Mouse (Mus musculus): ENCODE measurements at regions not wholly inside any gene's neighbourhood (a gene's known extent, or its start where the extent isn't known, plus 50 kb on each side); places are given as distances from the start of the nearest gene placed in this dataset.

DNA sequence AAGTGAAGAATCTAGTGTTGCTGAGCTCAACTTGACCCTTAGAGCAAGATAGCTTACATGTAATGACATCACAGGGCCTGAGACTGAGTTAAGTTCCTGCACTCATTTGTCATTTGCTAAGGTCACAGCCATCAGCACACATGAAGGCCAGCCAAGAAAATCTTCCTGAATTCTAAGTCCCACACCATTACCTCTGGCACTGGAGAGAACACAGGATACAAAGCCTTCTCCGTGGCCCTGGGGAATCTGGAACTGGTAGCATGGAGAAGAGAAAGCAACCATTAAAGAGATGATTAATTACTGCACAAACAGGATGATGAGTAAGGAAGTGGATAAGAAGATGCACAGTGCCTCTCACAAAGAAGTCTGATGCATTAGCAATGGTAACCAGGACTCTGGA is 232.0 kb downstream of the Wdr72 start:
- no peaks in the 10 kb centered on the region for H3K27me3 ChIP-seq (ENCODE audit: control insufficient read depth, insufficient read depth, low read length, poor library complexity, severe bottlenecking)
- H3K36me3 ChIP-seq (ENCODE audit: control insufficient read depth, insufficient read depth, low read length, poor library complexity, severe bottlenecking), result no peaks in the 10 kb centered on the region
- no peak for DNase-seq (ENCODE audit: low read depth, low spot score)

DNA sequence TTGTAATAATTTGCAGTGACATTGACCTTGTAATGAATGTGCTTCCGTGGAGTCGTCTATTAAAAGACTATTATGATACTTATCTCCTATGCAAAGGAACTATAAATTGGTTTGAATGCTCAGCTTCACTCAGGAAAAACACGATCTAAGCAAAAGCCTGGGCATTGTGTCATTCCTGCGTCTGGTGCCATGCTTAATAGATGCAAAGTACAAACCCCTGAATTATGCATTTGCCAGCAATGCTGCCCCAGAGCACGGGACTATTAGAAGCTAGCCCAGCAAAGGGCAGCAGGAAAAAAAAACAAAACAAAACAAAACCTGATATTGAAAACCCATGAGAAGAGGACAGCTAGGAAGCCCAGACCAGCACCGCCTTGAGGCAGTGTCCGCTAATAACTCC is 234.9 kb downstream of the Wdr72 start:
- no peaks in the 10 kb centered on the region for H3K27me3 ChIP-seq (ENCODE audit: control insufficient read depth, insufficient read depth, low read length, poor library complexity, severe bottlenecking)
- H3K36me3 ChIP-seq (ENCODE audit: control insufficient read depth, insufficient read depth, low read length, poor library complexity, severe bottlenecking), result no peaks in the 10 kb centered on the region
- DNase-seq (ENCODE audit: low read depth, low spot score), result no peak

DNA sequence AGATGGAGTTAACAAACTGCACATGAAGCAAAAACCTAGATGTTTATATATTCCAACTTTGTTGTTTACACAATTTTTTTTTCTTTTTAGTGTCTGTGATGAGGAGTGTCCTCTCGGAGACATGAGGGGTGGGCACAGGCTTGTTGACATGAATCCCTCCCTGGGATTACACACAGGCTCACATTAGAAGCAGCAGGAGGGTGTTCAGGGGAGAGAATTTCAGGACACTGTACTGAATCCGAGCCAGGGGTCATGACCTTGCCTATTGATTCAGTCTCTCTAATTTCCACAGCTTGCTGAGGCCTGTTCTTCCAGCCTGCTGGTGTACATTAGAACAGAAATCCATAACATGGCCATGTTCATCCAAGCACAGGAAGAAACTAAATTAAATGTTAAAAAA is 238.6 kb downstream of the Wdr72 start:
- no peaks in the 10 kb centered on the region for H3K27me3 ChIP-seq (ENCODE audit: control insufficient read depth, insufficient read depth, low read length, poor library complexity, severe bottlenecking)
- no peaks in the 10 kb centered on the region for H3K36me3 ChIP-seq (ENCODE audit: control insufficient read depth, insufficient read depth, low read length, poor library complexity, severe bottlenecking)
- DNase-seq (ENCODE audit: low read depth, low spot score), result no peak

GRCm38 (mm10) chr9:74365930-74366438 is 255.8 kb downstream of the Wdr72 start:
- Histone ChIP-seq H3K36me3 (ENCODE audit: control insufficient read depth, insufficient read depth, low read length, poor library complexity, severe bottlenecking) (no peaks in the 10 kb centered on the region; the same call in 1 of the 2 replicates), H3K27me3 (ENCODE audit: control insufficient read depth, insufficient read depth, low read length, poor library complexity, severe bottlenecking) (no peaks in the 10 kb centered on the region)
- DNase-seq (ENCODE audit: low read depth, low spot score), result no peak

DNA sequence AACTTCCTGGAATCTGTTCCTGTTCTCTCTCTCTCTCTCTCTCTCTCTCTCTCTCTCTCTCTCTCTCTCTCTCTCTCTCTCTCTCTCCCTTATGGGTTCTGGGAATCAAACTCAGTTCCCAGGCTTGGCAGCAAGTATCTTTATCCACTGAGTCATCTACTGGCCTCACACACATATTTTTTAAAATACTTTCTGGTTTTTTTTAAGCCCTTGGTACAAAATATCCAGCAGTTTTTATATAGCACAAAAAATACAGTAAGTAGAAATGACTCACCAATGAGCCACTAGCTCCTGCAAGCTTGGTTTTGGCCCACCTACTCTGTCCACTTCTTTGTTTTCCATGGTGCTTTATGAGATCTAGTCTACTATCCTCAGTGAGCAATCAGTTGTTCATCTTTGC is 266.0 kb downstream of the Wdr72 start:
- no peak for DNase-seq (ENCODE audit: low read depth, low spot score)
- no peaks in the 10 kb centered on the region for H3K27me3 ChIP-seq (ENCODE audit: control insufficient read depth, insufficient read depth, low read length, poor library complexity, severe bottlenecking)
- no peaks in the 10 kb centered on the region for H3K36me3 ChIP-seq (ENCODE audit: control insufficient read depth, insufficient read depth, low read length, poor library complexity, severe bottlenecking)

GRCm38 (mm10) chr9:74377204-74377603 is 267.0 kb downstream of the Wdr72 start:
- Histone ChIP-seq H3K36me3 (ENCODE audit: control insufficient read depth, insufficient read depth, low read length, poor library complexity, severe bottlenecking) (no peaks in the 10 kb centered on the region), H3K27me3 (ENCODE audit: control insufficient read depth, insufficient read depth, low read length, poor library complexity, severe bottlenecking) (no peaks in the 10 kb centered on the region)
- DNase-seq (ENCODE audit: low read depth, low spot score), result no peak

GRCm38 (mm10) chr9:74384206-74384896 is 274.2 kb downstream of the Wdr72 start:
- no peaks in the 10 kb centered on the region for H3K27me3 ChIP-seq (ENCODE audit: control insufficient read depth, insufficient read depth, low read length, poor library complexity, severe bottlenecking)
- no peak for DNase-seq (ENCODE audit: low read depth, low spot score)
- no peaks in the 10 kb centered on the region for H3K36me3 ChIP-seq (ENCODE audit: control insufficient read depth, insufficient read depth, low read length, poor library complexity, severe bottlenecking)

DNA sequence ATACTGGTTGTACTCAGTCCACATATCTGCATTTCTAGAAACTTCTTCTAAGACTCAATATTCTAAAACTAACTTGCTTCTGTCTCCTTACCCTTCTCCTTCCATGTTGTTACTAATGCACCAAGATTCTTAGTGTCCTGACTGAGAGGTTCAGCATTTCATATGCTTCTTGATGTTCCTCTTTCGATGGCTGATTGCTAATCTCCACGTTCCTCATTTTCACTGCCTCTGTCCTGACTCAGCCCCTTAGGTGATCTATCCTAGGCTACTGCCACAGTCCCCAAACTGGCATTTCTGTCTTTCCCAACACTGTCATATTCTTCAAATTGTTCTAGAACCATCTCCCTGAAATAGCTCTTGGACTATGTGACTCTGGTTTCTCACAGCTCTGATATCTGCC is 315.4 kb downstream of the Wdr72 start:
- no peak for DNase-seq (ENCODE audit: low read depth, low spot score)
- H3K36me3 ChIP-seq (ENCODE audit: control insufficient read depth, insufficient read depth, low read length, poor library complexity, severe bottlenecking), result no peaks in the 10 kb centered on the region

DNA sequence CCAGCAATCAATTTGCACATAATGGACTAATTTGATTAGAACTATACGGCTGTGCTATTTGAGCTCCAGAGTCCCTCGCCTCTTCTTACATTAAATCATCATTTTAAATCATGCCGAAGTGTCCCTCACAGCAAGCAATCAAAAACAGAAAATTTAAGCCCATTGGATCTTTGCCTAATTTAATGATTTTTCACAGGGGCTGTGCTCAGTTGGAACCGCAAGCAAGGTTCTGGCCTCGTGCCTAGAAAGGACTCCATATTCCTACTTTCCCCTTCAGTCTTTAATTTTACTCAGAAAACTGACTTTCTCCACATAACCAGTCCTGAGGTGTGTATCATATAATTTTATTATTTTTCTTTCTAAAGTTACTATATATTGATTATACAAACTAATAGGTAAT is 339.8 kb downstream of the Wdr72 start:
- H3K36me3 ChIP-seq (ENCODE audit: control insufficient read depth, insufficient read depth, low read length, poor library complexity, severe bottlenecking), result no peaks in the 10 kb centered on the region
- no peak for DNase-seq (ENCODE audit: low read depth, low spot score)
- no peaks in the 10 kb centered on the region for H3K27me3 ChIP-seq (ENCODE audit: control insufficient read depth, insufficient read depth, low read length, poor library complexity, severe bottlenecking)

More for the DNA sequence above, 315.4 kb downstream of the Wdr72 start:
- no peaks in the 10 kb centered on the region for H3K27me3 ChIP-seq (ENCODE audit: control insufficient read depth, insufficient read depth, low read length, poor library complexity, severe bottlenecking)

DNA sequence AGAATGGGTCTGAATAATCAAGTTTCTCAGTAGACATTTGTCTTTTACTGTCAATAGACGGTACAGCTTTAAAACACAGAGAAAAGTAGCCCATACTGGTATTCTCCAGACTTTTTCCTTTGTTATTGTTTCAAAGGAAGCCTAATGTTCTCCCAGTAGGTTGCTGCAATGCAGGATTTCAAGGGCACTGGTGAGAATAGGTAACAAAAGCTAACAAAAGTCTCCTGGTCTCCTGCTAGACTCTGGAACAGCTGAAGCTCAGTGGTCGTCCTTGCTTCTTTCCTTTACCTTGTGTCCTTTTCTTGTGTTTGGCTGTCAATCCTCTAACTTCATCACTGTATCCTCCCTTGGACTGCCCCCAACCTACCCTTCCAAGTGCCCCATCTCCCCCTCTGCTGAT is 350.9 kb downstream of the Wdr72 start:
- DNase-seq (ENCODE audit: low read depth, low spot score), result no peak
- no peaks in the 10 kb centered on the region for H3K36me3 ChIP-seq (ENCODE audit: control insufficient read depth, insufficient read depth, low read length, poor library complexity, severe bottlenecking)

DNA sequence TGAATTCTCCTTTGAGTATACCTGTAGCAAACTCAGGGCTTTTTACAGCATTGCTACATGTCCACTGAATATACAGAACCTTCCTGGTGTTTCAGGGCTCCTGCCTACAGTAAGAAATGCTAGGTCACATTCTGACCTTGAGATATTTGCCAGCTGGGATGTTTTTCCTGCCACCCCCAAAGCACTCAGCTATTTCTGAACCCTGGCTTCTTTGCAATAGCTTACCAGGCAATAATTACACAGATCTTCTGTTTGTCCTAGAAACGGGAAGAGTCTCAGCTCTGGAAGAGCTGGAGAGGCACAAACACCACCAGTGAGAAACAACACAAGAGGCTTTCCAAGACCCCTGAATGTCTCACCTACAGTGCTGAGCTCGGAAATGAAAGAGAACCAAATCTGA is 366.7 kb downstream of the Wdr72 start:
- H3K27me3 ChIP-seq (ENCODE audit: control insufficient read depth, insufficient read depth, low read length, poor library complexity, severe bottlenecking), result no peaks in the 10 kb centered on the region
- DNase-seq (ENCODE audit: low read depth, low spot score), result no peak
- H3K36me3 ChIP-seq (ENCODE audit: control insufficient read depth, insufficient read depth, low read length, poor library complexity, severe bottlenecking), result no peaks in the 10 kb centered on the region

More for the DNA sequence above, 350.9 kb downstream of the Wdr72 start:
- H3K27me3 ChIP-seq (ENCODE audit: control insufficient read depth, insufficient read depth, low read length, poor library complexity, severe bottlenecking), result no peaks in the 10 kb centered on the region

GRCm38 (mm10) chr9:74479273-74479672 is 369.1 kb downstream of the Wdr72 start:
- no peak for DNase-seq (ENCODE audit: low read depth, low spot score)
- H3K36me3 ChIP-seq (ENCODE audit: control insufficient read depth, insufficient read depth, low read length, poor library complexity, severe bottlenecking), result no peaks in the 10 kb centered on the region
- no peaks in the 10 kb centered on the region for H3K27me3 ChIP-seq (ENCODE audit: control insufficient read depth, insufficient read depth, low read length, poor library complexity, severe bottlenecking)

DNA sequence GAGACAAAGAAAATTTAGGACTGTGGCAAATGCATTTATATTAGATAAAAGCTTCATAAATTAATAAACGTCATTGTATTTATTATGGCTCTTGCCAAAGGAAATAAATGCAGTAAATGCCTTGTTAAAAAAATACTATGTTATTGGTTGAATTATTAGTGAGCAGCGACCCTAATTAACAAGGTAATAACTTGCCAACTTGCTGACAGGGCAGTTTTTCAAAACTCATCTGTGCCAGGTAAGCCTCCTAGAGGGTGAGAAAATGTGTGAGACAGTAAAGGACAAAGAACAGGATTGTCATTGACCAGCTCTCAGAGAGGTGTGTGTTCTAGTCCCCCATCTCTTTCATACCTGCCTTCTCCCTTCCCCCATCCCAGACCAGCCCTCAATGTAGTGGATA is 347.8 kb upstream of the Onecut1 start:
- Histone ChIP-seq H3K36me3 (ENCODE audit: control insufficient read depth, insufficient read depth, low read length, poor library complexity, severe bottlenecking) (no peaks in the 10 kb centered on the region), H3K27me3 (ENCODE audit: control insufficient read depth, insufficient read depth, low read length, poor library complexity, severe bottlenecking) (no peaks in the 10 kb centered on the region; the same call in 1 of the 2 replicates)
- no peak for DNase-seq (ENCODE audit: low read depth, low spot score)

GRCm38 (mm10) chr9:74528550-74528949 is 333.2 kb upstream of the Onecut1 start:
- H3K27me3 ChIP-seq (ENCODE audit: control insufficient read depth, insufficient read depth, low read length, poor library complexity, severe bottlenecking), result no peaks in the 10 kb centered on the region
- H3K36me3 ChIP-seq (ENCODE audit: control insufficient read depth, insufficient read depth, low read length, poor library complexity, severe bottlenecking), result no peaks in the 10 kb centered on the region
- no peak for DNase-seq (ENCODE audit: low read depth, low spot score)

DNA sequence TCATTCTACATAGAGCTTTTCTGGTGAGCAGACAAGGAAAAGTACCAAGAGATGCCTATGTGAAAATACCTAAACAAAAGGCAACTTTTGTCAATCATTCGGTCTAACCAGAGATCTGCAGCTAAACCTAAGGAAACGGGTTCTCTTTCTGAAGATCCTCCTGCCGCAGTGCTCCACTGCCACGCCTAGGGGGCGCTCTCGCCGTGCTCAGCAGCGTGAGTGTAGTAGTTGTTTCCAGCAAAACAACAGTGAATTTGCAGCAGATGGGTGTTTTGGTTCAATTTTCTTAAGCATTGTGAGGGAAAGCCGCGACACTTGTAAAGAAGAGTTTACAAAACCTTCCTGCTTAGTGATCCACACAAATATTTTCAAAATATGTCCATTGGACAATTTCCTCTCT is 331.4 kb upstream of the Onecut1 start:
- peak; percentile 0 for DNase-seq (ENCODE audit: low read depth, low spot score)
- Histone ChIP-seq H3K36me3 (ENCODE audit: control insufficient read depth, insufficient read depth, low read length, poor library complexity, severe bottlenecking) (no peaks in the 10 kb centered on the region), H3K27me3 (ENCODE audit: control insufficient read depth, insufficient read depth, low read length, poor library complexity, severe bottlenecking) (no peaks in the 10 kb centered on the region)

DNA sequence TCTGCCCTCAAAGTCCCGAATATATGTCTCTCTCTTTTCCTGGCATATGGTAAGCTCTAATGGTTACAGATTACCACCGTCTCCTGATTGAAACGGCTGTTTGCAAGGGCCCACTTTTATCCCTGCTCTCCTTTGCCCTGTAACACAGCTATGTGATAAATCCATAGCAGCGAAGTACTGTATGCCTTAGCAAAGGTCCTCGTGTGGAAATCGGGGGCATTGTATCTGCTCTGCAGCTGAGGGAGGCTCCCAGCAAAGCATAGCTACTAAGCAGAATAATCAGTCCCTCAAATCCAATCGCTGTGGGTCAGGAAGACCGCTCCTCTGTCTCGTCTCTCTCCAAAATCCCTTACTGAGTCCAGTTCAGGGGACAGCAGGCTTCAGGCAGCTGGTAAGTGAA is 331.0 kb upstream of the Onecut1 start:
- no peaks in the 10 kb centered on the region for H3K27me3 ChIP-seq (ENCODE audit: control insufficient read depth, insufficient read depth, low read length, poor library complexity, severe bottlenecking)
- no peak for DNase-seq (ENCODE audit: low read depth, low spot score)
- no peaks in the 10 kb centered on the region for H3K36me3 ChIP-seq (ENCODE audit: control insufficient read depth, insufficient read depth, low read length, poor library complexity, severe bottlenecking)

Data from splenic B cell, adult 2 months (primary cell).